Mouse (Mus musculus): ENCODE measurements around the gene Mrpl28.

- TF ChIP-seq CTCF (IDR thresholded peaks at IDR 0.05; ENCODE audit: low read depth, low read length) (no peak), POLR2A (IDR thresholded peaks at IDR 0.05; ENCODE audit: extremely low read depth, insufficient read depth, low read length) (no peak)
Observed at GRCm38 (mm10) chr17:26101478-26101877, 21.8 kb upstream of the Mrpl28 start.

Measured in liver, adult 2 months (tissue).